Mouse (Mus musculus) stomach, embryonic 14.5 days (tissue): ENCODE data around the gene Gpr26. TPM values are rescaled to one million over a fixed set of nuclear protein-coding genes. Genes with fewer than 3 reads are reported as not detected.

Experiments used
- ATAC-seq: fragments of 200-750 bp; cut with Nextera tagmentation; 2 replicates; pipeline ENCODE4 v1.8.0; 2017; ENCODE audit warnings: low read depth, moderate TSS enrichment; ENCODE audit not compliant: insufficient number of reproducible peaks, insufficient read depth, low FRiP score
- H3K27ac ChIP-seq: fragments of 300-500 bp; sonication (generic); 2 replicates; pipeline ENCODE4 v1.5.1; 2014; ENCODE audit warnings: mild to moderate bottlenecking, low read length, moderate library complexity, mixed read lengths
- H3K27me3 ChIP-seq: fragments of 300-500 bp; sonication (generic); 2 replicates; pipeline ENCODE4 v1.6.1; 2014; ENCODE audit warnings: low read length, control low read depth, mixed read lengths; ENCODE audit not compliant: control insufficient read depth, insufficient read depth
- H3K36me3 ChIP-seq: fragments of 300-500 bp; sonication (generic); 2 replicates; pipeline ENCODE4 v1.6.1; 2014; ENCODE audit warnings: mild to moderate bottlenecking, control low read depth, low read length, moderate library complexity, mixed read lengths; ENCODE audit not compliant: control insufficient read depth, insufficient read depth
- H3K4me1 ChIP-seq: fragments of 300-500 bp; sonication (generic); 2 replicates; pipeline ENCODE4 v1.6.1; 2014; ENCODE audit warnings: low read length, control low read depth, mixed read lengths; ENCODE audit not compliant: control insufficient read depth, insufficient read depth
- H3K4me2 ChIP-seq: fragments of 300-500 bp; sonication (generic); replicated peaks from 2 replicates; pipeline ENCODE4 v1.6.1; 2014; ENCODE audit warnings: low read depth, low read length, control low read depth
- H3K4me3 ChIP-seq: fragments of 300-500 bp; sonication (generic); 2 replicates; pipeline ENCODE4 v1.5.1; 2014; ENCODE audit warnings: low read depth, low read length, control low read depth
- H3K9ac ChIP-seq: fragments of 300-500 bp; sonication (generic); replicated peaks from 2 replicates; pipeline ENCODE4 v1.6.1; 2014; ENCODE audit warnings: low read depth, mild to moderate bottlenecking, control low read depth, low read length, moderate library complexity, mixed read lengths
- H3K9me3 ChIP-seq: fragments of 300-500 bp; sonication (generic); 2 replicates; pipeline ENCODE4 v1.6.1; 2016; ENCODE audit warnings: low read depth, low read length, control low read depth; ENCODE audit not compliant: control insufficient read depth
- WGBS: fragments of 180-500 bp; shearing (Covaris S2); extraction: QIAGEN DNeasy Blood & Tissue Kit; methylation state at CpG from one replicate; pipeline ENCODE4 v1.1.7; 2014; 5-methylcytosine and 5-hydroxymethylcytosine counted together
- polyA plus RNA-seq: library from polyadenylated mRNA; unstranded; fragments of >200 nt; fragmentation: Nextera tagmentation; extraction: Ambion mirVana; gene quantifications from 2 replicates; pipeline ENCODE4 v1.2.1, GENCODE M21; 2014

The Gpr26 gene
- polyA plus RNA-seq = not detected in 2 replicates

- no peaks in the 10 kb centered on the region for H3K9me3 ChIP-seq
- 2% methylated on average over 32 of the region's 32 CpGs for WGBS
- peak within 1 kb of the TSS; percentile 20; the same call in 1 of the 2 replicates for H3K4me2 ChIP-seq
- ATAC-seq = no peak
- H3K27ac ChIP-seq = no peak within 1 kb of the TSS
- H3K4me1 ChIP-seq = no peaks in the 10 kb centered on the region
- no peaks in the 10 kb centered on the region for H3K36me3 ChIP-seq
- H3K9ac ChIP-seq = no peak within 1 kb of the TSS
- H3K27me3 ChIP-seq = peaks cover 37% of the 10 kb centered on the region
- H3K4me3 ChIP-seq = no peak within 1 kb of the TSS
Observed at GRCm38 (mm10) chr7:131966023-131966915, at the start of gene Gpr26. TSS of gene Gpr26 (plus strand) at chr7:131966460.

DNA sequence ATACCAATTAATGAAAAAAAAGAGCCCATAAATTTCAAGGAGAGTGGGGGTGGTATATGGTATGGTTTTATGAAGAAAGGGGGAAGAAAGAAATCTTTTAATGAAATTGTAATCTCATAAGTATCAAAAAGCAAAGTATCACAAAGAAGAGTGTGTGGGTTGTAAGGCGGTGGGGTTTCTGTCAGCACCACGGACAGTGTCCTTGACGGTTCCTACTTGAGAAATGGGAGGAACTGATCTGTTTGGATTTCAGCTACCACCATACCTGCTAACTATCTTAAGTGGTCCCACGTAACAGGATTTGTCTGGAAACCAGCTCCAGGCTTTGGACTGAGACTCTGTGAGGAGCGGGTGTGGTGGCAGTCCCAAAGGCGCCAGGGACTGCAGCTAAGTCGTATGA is 48.9 kb upstream of the Gpr26 start:
- H3K9ac ChIP-seq = no peak overlapping the region
- H3K36me3 ChIP-seq = no peaks in the 10 kb centered on the region
- no peak overlapping the region for H3K4me2 ChIP-seq
- no peak overlapping the region for H3K4me3 ChIP-seq
- H3K27ac ChIP-seq = no peak overlapping the region
- H3K27me3 ChIP-seq = no peaks in the 10 kb centered on the region
- 38% methylated on average over 7 of the region's 7 CpGs for WGBS
- ATAC-seq = no peak
- no peaks in the 10 kb centered on the region for H3K9me3 ChIP-seq
- H3K4me1 ChIP-seq = no peaks in the 10 kb centered on the region

GRCm38 (mm10) chr7:131927288-131928050 is 38.8 kb upstream of the Gpr26 start:
- WGBS = 43% methylated on average over 9 of the region's 9 CpGs

DNA sequence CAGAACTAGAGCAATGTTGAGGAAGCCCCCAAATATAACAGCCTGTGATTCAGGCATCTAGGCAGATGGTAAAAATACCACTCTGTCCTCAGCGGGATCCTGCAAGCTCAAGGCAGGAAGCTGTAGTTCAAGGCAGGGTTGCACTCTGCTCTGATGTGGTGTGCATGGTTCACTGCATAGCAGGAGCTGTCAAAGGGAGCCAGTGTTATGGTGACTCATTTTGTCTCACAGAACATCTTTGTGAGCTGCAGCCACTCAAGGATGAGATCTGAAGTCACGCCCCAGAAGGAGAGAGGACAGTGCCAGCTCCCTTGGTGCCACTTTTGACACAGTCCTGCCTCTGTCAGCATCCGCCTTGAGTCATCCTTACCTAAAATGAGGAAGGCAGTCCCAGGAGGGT is 28.6 kb upstream of the Gpr26 start:
- Histone ChIP-seq H3K27ac (no peak overlapping the region), H3K4me2 (no peak overlapping the region), H3K4me1 (no peaks in the 10 kb centered on the region), H3K36me3 (no peaks in the 10 kb centered on the region), H3K27me3 (no peaks in the 10 kb centered on the region), H3K4me3 (no peak overlapping the region), H3K9ac (no peak overlapping the region), H3K9me3 (no peaks in the 10 kb centered on the region)
- 80% methylated on average over 3 of the region's 3 CpGs for WGBS
- no peak for ATAC-seq

More at GRCm38 (mm10) chr7:131927288-131928050, 38.8 kb upstream of the Gpr26 start:
- Histone ChIP-seq H3K4me3 (no peak overlapping the region), H3K27ac (no peak overlapping the region), H3K4me2 (no peak overlapping the region), H3K36me3 (no peaks in the 10 kb centered on the region), H3K9ac (no peak overlapping the region), H3K9me3 (no peaks in the 10 kb centered on the region), H3K4me1 (no peaks in the 10 kb centered on the region), H3K27me3 (no peaks in the 10 kb centered on the region)
- no peak for ATAC-seq

- no peaks in the 10 kb centered on the region for H3K4me1 ChIP-seq
- no peaks in the 10 kb centered on the region for H3K9me3 ChIP-seq
- no peak overlapping the region for H3K9ac ChIP-seq
- H3K27ac ChIP-seq = no peak overlapping the region
- no peak overlapping the region for H3K4me3 ChIP-seq
- no peak overlapping the region for H3K4me2 ChIP-seq
- WGBS = 88% methylated on average over 5 of the region's 5 CpGs
- no peaks in the 10 kb centered on the region for H3K36me3 ChIP-seq
- no peak for ATAC-seq
- H3K27me3 ChIP-seq = no peaks in the 10 kb centered on the region
Observed at GRCm38 (mm10) chr7:131951131-131951530, 15.1 kb upstream of the Gpr26 start.

- Histone ChIP-seq H3K27me3 (no peaks in the 10 kb centered on the region), H3K27ac (no peak overlapping the region), H3K4me2 (no peak overlapping the region), H3K36me3 (no peaks in the 10 kb centered on the region), H3K4me1 (no peaks in the 10 kb centered on the region), H3K9me3 (no peaks in the 10 kb centered on the region), H3K9ac (no peak overlapping the region), H3K4me3 (no peak overlapping the region)
- no peak for ATAC-seq
- 57% methylated on average over 3 of the region's 3 CpGs for WGBS
Observed at GRCm38 (mm10) chr7:131953402-131953801, 12.9 kb upstream of the Gpr26 start.

GRCm38 (mm10) chr7:131958705-131959104 is 7.6 kb upstream of the Gpr26 start:
- H3K4me3 ChIP-seq = no peak overlapping the region
- no peaks in the 10 kb centered on the region for H3K36me3 ChIP-seq
- no peak overlapping the region for H3K27ac ChIP-seq
- no peak for ATAC-seq
- no peak overlapping the region for H3K9ac ChIP-seq
- no peaks in the 10 kb centered on the region for H3K4me1 ChIP-seq
- H3K9me3 ChIP-seq = no peaks in the 10 kb centered on the region
- H3K4me2 ChIP-seq = no peak overlapping the region
- WGBS = 57% methylated on average over 1 of the region's 1 CpGs
- H3K27me3 ChIP-seq = no peaks in the 10 kb centered on the region

- no peak overlapping the region for H3K4me3 ChIP-seq
- peaks cover 8% of the 10 kb centered on the region; the same call in 1 of the 2 replicates for H3K27me3 ChIP-seq
- no peak overlapping the region for H3K4me2 ChIP-seq
- no peak overlapping the region for H3K27ac ChIP-seq
- no peaks in the 10 kb centered on the region for H3K36me3 ChIP-seq
- 28% methylated on average over 6 of the region's 6 CpGs for WGBS
- ATAC-seq = no peak
- no peaks in the 10 kb centered on the region for H3K4me1 ChIP-seq
- H3K9me3 ChIP-seq = no peaks in the 10 kb centered on the region
- no peak overlapping the region for H3K9ac ChIP-seq
Observed at GRCm38 (mm10) chr7:131960551-131960950, 5.7 kb upstream of the Gpr26 start.
